Mouse (Mus musculus) kidney, adult 11 months (tissue): ENCODE results near the gene Gm20388.
"Not testable (repeated sequence)": the region's sequence is repeated elsewhere in the genome, so short reads cannot be mapped to it uniquely, and the experiment has no call there.

Experiments used
- DNase-seq: peaks from one replicate; pipeline ENCODE4 v3.0.0; 2022

Gene Gm20388

DNA sequence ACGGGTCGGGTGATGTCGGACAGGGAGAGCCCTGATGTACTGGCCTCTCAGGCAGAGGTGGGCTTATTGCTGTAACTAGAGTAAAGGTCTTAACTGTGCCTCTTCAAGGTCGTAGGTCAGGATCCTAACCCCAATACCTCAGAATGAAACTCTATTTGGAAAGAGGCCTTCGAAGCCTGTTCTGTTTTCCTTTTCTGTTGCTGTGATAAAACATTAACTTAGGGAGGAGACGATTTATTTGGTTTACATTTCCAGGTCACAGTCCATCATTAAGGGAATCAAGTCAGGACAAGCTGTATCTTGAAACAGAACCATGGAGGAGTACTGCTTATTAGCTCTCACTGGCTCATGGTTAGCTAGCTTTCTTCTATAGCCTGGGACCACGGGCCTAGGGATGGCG lies 4242.1 kb downstream of the Gm20388 start:
- DNase-seq: no peak

DNA sequence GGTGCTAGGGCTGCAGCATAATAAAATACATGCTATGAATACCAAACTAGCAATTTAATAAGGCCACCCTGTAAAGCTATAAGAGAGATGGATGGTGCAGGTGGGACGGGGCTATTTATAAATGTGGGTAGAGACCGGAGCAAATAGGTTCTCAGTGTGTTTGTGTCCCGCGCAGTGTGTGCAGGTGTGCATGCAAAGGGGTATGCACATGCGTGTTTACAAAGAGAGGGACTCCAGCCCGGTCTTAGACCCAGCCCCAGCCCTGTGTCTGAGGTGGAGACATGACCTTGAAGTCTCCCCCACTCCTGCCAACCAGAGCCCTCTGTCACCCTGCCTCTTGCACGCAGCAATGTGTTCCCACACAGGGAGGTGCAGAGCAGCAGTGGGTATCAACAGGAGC lies 4245.7 kb downstream of the Gm20388 start:
- no peak for DNase-seq

DNA sequence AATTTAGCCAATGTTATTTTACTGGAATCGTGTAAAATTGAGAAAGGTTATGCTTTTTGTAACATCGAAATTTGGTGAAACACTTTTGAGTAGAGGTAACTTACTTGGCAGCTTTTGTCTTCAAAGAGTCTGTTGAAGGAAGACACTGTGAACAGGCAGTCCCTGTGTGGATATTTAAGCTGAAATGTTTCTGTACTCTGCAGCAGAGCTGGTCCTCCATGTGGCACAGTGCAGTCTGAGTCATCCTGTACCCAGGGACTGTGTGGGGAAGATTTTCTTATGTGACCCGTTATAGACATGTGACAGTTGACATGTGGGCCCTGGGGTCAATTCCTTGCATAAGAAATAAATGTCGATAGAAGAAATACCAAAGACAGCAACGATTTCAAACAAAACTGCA lies 4251.0 kb downstream of the Gm20388 start:
- no peak for DNase-seq

DNA sequence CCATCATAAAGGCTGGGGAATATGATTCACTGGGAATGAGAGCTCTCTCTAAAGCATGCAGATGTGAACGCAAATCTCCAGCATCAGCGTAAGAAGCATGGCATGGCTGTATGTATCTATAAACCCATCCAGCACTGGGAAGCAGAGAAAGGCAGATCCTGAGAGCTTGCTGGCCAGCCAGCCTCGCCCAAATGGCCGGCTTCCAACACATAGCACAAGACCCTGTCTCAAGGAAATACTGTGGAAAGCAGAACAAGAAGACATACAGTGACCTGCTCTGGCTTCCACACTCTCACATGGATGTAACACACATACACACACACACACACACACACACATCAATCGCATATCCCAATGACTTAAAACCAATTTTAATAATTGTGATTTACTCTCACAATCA lies 4252.6 kb downstream of the Gm20388 start:
- DNase-seq: no peak

DNA sequence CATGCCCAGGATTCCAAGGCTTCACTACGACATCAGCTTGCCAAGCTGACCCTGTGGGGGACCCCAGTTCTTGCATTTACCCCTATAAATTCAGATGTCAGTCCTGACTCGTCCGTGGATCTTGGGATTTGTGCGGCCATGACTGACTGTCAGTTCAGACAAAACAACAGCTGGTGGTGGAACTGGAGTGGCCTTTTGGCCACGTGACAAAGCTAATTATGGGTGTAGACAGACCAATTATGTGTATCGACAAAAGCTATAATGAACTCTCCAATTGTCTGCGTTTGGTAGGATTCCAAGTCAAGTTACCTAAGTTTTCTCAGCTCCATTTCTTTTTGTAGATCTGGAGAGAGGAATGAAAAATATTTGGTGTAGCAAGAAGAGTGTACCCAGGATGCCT lies 4259.1 kb downstream of the Gm20388 start:
- DNase-seq: no peak

DNA sequence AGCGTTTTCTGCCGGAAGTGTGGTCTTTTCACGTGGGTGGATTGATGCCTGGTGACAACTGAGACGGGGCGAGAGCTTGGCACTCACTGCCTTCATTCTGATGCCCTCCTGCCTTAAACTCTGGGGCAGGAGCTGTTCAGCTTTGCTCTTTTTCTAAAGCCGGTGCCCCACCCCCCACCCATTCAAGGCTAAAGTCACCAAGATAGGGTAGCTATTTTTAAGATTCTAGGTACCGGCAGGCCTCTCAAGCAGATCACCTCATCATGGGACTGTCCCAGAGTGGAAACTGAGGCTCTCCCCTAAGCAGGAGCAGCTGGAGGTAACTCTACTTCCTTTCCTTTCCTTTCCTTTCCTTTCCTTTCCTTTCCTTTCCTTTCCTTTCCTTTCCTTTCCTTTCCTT lies 4260.0 kb downstream of the Gm20388 start:
- DNase-seq: no peak

DNA sequence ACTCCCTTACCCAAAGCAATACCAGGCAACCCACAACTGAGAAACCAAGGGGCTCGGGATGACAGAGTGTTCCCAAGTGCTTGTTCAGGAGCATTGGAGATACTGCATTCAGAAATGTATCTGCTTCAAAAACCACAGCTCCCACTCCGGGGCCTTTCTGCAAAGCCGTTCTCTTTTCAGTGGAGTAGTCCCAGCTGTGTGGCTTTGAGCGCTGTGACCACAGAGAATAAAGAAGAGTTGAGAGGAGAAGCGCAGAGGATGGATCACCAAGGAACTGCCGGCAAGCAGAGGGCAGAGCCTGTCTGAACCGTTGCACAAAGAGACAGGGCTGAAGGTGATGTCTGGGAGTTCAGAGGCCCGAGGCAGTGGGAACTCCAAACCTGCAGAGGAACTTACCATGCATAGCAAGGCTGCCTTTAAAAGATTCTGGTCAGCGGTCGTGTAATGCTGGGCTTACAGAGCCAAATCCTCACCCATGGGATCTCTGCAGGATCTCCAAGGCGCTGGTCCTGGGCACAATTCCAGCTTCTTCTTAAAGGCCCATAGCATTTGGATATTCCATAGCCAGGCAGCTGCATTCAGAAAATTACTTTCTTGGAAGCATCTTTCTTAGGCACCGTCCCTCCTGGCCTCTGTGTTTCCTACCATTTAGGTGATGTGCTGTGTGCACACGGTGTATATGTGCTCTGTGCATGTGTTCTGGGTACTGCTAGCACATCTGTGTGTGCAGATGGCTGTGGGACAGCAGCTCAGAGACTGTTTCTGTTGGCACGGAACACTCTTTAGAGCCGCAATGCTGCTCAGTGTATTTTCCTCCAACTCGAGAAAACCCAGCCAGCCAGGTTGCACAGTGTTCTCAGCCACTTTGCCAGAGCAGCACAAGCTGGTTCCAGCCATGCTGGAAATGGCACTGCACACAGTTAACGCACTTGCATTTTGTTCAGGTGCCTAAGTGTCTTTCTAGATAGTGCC lies 4261.2 kb downstream of the Gm20388 start:
- no peak for DNase-seq

DNA sequence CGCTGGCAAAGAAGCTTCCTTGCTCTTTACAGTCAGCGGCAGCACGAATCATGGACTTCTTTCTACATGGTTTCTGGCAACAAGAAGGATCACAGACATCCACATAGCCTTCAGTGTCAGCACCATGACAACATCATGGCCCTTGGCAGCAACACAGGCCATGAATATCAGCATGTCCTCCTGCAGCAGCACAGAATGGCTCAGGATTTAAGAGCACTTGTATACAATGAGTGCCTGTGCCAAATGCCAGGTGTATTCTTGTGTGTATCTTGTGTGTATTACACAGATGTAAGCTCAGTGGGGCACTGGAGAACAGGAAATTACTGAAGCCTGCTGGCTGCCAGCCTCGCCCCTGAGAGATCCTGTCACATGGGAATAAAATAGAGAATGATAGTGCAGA lies 4263.0 kb downstream of the Gm20388 start:
- DNase-seq: no peak

DNA sequence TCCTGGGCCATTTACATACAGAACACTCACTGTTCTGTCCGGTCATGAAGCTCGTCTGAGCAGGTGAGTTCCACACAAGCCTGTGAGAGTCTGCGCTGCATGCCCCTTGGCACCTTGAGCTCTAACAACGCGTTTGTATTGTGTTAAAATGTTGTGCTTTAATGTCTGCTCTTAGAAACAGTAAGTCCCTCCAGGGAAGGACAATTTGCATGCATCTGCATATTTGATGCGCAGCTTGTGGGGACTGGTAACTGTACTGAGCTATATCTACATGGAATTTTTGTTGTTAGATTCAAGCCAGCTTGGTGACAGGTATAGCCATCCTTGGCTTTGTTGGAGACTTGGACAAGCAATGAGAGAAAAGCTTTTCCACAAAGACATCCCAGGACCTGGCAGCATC lies 4265.5 kb downstream of the Gm20388 start:
- no peak for DNase-seq

DNA sequence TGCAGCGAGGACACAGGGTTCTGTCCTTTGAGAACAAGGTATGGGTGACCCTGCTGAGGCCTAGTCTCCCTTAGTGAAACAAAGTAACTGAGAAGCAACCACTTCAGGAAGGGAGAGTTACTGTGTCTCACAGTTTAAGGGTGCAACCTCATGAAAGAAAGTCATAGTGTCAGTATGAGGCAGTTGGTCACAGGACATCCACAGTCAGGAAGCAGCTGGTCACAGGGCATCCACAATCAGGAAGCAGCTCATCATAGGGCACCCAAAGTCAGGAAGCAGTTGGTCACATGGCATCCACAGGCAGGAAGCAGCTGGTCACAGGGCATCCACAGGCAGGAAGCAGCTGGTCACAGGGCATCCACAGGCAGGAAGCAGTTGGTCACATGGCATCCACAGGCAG lies 4266.5 kb downstream of the Gm20388 start:
- DNase-seq: not testable (repeated sequence)

DNA sequence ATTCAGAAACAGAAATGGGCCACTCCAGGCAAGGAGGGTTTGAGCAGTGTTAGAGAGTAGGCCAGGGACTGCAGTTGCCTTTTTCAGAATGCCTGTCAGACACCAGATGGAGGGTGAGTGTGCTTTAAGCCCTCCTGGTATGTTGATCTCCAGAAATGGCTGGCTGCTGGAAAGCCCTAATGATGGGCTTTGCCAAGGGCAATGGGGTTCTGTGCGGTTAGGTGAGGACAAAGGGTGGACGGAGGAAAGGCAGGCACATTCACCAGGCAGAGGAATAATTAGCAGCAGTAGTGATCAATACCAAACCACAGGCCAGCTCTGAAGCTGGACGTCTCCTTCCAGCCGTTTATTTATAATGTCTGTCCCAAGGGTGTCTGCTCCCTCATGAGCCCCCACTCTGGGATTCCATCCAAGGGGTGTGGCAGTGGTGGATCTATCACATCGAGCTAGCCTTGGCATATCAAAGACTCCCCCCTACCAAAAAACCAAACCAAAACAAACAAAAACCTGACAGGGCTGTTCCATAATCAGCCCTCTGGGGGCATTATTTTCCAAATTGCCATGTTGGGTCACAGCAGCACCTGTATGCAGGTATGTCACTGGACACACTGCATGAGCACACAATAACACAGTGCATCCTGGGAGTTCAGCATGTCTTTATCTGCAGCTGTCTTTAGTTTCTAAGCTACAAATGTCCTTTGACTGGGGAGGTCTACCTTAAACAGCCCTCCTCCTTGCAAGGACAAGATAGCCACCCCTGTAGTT lies 4270.2 kb downstream of the Gm20388 start:
- DNase-seq: no peak

DNA sequence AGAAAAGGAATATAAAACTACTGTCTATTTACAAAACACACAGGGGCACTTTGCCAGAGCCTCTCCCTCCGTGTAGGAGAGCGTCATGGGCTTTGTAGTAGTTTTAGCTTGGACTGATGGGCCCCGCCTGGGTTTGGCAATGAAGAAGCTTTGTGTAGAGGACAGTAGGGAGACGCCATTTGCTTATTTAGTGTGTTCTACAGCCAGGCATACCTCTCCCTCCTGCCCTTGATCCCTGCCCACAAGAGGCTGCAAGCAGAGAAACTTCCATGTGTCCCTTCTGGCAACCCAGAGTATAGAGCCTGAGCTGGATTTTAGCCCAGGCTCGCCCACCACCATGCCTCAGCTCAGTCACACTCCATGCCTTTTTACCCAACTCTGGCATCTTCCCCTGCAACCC lies 4271.1 kb downstream of the Gm20388 start:
- no peak for DNase-seq

DNA sequence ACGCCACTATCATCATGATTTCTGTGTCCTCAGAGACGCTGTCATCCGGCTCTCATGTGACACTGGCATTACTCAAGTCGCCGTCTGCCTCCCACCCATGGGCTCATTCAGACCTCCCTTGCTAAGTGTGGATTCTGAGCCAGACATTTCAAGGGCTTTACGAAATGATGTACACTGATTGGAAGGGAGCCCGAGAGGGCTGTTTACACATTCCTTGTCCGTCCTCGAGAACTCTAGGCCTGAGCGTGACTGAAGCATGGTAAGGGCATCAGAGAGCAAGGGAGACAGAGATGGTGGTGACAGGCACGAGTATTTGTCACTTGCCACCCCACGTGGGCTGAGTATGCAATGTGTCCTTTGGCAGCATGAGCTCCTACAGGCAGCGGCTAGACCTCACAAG lies 4271.6 kb downstream of the Gm20388 start:
- DNase-seq: no peak

DNA sequence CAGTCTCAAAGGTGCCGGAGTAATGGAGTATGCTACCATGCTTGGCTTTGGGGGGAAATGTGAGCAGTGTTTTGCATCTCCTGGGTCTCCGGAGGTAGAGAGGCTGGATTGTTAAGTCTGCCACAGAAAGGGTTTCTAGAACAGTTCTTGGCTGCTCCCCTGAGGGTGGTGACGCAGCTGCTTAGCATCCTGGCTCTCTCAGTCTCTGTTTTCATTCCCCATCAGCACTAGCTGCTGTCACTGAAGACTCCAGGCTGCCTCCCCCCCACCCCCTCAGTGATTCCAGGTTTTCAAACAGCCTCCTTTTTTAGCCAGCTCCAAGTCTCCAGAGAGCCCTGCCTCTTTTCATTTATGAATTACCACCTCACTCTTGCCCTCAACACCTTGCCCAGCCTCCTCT lies 4273.4 kb downstream of the Gm20388 start:
- DNase-seq: no peak

DNA sequence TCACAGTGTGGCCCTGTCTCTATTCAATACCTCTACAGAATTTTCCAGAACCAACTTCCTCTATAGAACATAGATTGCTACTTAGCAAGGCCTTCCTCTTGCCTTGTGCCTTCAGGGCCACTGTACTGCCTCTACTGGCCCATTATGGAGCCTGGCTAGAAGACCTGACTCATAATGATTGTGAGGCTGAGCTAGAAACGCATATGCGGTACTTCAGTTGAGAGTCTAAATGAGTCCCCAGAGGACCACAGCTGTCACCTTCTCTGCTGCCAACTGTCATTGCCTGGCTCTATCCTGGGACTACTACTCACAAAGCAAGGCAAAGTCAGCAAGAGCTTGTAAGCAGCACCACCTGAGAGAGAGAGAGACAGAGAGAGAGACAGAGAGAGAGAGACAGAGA lies 4273.9 kb downstream of the Gm20388 start:
- no peak for DNase-seq

DNA sequence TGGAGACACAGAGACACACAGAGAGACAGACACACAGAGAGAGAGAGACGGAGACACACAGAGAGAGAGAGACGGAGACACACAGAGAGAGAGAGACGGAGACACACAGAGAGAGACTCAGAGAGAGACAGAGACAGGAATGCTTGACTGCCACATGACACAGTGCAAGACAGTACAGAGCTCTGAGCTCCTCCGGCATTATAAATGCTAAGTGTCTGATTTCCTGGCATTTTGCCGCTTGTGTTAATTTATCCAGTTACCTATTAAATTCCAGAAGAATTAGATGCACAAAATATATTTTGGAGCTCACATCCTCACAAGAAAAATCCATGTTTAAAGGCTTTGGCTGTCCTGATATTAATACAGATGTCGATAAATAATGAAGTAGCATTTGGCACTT lies 4274.4 kb downstream of the Gm20388 start:
- DNase-seq: no peak

DNA sequence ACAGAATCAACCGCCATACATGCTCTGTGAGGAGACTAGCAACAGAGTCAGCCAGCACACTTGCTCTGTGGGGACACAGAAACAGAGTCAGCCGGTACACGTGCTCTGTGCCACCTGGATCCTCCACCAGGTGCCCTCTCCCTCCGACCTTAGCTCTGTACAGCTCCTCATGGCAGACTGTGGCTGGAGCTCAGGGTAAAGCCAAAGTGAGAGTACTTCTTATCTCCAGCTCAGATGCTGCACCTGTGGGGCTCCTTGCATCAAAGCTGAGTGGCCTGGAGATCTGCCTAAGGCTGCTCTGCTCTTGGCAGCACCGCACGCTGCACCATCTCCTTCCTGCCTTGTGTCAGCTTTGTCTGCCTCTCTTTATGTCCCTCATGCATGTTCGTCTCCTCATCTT lies 4279.7 kb downstream of the Gm20388 start:
- DNase-seq: no peak

DNA sequence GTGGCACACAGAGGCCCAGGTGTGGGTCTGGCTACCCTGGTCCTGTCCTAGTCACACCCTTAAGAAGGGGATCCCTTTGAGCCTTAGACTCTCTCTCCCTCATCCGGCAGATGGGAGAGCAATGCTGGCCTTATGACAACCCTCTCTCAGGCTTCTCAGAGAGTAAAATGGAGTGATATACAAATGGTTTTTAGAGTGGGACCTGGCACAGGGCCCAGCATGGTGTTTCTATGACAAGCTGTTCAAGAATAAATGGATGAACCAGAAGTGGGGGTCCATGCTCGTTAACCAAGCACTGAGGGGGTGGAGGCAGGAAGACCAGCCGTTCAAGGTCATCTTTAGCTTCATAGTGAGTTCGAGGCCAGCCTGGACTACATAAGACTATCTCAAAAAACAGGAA lies 4281.6 kb downstream of the Gm20388 start:
- no peak for DNase-seq

DNA sequence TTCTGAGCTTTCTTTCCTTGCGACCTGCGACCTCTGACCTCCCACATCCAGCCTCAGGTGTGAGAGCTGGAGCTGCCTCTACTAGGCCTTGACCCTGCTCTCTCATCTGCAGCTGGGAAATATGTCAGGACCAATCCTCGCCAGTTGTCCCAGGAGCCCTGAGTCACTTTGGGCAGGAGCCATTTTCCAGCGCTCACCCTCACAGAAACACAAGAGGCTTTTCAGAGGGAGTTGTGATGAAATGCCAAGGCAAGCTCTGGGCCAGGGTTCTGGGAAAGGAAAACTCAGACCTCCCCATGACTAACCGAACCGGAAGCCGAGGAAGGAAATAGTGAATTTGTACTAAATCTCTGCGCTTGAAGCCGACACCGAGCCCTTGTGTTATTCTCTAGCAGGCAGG lies 4282.3 kb downstream of the Gm20388 start:
- no peak for DNase-seq

DNA sequence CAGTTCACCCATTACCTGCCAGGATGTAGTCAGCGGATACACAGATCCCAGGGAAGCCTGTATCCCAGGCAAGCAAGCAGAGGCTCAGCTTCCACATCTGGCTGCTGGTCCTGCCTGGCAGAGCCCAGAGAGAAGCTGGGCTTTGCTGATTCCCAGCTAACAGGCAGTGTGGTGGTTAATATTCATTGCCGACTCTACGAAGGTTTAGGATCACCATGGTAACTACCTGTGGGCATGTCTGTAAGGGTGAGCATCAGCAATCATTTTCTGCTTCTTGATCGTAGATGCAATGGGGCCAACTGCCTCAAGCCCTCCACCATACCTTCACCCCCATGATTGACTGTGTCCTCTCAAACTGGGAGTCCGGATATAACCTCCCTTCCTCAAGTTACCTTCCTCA lies 4283.4 kb downstream of the Gm20388 start:
- no peak for DNase-seq

DNA sequence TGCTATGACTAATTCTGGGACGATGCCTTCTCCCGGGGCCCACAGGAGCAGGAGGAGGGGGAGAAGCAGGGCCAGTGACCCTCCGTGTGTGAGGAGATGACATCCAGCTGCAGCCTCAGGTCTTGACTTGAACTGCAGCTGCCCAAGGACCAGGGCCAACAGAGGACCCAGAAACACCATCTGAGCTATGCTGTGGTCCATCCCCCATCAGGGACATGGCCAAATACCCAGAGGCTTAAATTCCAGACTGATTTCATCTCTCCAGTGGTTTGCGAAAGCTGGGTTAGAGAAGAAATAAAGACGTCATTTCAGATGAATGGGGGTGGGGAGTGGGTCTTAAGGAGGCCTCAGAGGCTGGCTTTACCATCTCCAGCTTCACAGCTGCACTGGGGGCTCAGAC lies 4285.6 kb downstream of the Gm20388 start:
- no peak for DNase-seq

DNA sequence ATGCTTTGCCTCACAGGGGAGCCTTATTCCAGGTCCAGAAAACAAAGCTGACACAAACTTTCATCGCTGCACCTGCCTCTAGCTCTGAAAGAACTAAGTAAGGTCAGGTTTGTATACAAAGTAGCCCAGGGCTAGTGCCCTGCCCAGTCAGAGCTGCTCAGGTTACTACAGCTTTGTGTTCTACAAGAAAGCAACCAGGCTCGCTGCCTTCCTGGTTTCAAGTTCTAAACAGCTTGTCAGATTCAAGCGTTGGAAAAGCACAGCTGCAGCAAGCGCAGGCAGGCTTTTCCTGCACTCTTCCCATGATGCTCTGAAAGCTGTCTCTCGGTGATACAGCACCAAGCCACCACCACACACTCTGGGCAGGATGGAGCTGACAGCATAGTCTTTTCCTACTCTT lies 4286.2 kb downstream of the Gm20388 start:
- DNase-seq: no peak

DNA sequence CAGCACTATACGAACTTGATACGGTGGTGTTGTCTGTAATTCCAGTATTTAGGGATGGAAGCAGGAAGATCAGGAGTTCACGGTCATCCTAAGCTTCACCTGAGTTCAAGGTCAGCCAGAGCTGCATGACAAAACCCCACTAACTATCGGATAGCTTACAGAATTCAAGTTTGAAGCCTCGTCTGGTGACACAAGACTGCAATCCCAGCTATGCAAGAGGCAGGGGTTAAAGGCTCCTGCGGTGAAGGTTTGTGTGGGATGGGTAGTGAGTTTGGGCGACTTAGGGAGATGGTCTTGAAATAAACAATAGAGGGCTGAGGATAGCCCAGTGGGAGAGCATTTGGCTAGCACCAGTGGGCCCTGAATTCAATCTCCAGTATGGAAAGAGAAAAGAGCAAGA lies 4287.6 kb downstream of the Gm20388 start:
- DNase-seq: no peak

DNA sequence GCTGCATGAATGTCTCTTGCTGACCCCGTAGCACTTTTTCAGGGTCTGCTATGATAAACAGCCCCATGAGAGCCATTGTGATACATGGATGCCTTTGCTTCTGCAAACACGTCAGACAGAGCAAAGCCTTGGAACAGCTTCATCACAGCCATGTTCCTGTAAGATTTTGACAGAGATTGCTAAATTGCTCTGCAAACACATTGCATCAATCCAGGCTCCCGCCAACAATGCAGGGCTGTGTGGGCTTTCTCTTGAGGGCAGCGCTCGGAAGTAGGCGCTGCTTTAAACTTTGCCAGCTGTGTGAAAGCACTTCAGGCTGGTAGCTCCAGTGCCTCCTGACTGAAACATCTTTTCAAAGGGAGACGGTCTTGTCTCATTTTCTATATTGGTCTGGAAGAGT lies 4289.8 kb downstream of the Gm20388 start:
- DNase-seq: no peak
